ENCODE assay signal across 8 mouse cellular contexts in genomic region chr9:100546594-100546910, GRCm38 (mm10). TPM values are rescaled to one million over a fixed set of nuclear protein-coding genes. Genes with fewer than 3 reads are reported as not detected.
DNase-seq lines count a peak whose midpoint lies in the region; ATAC-seq and TF ChIP-seq lines count a peak whose summit lies in the region.

No protein-coding gene starts in this region.

- no peak for TF ChIP-seq CTCF in heart, adult 2 months (IDR thresholded peaks at IDR 0.05)
- TF ChIP-seq CTCF in ES-Bruce4 (IDR thresholded peaks at IDR 0.05; ENCODE audit: low read depth, low read length): no peak

- peaks cover 11% of the 10 kb centered on the region for H3K36me3 ChIP-seq in heart, adult 2 months (ENCODE audit: control insufficient read depth, insufficient read depth, low read length)
- H3K36me3 ChIP-seq in ES-Bruce4 (ENCODE audit: control insufficient read depth, insufficient read depth, low read length, poor library complexity, severe bottlenecking): no peaks in the 10 kb centered on the region
- H3K36me3 ChIP-seq in erythroblast, embryonic 14.5 days (ENCODE audit: control insufficient read depth): peaks cover 3% of the 10 kb centered on the region; the same call in 1 of the 2 replicates
- peaks cover 8% of the 10 kb centered on the region for H3K36me3 ChIP-seq in limb, embryonic 13.5 days
- peaks cover 25% of the 10 kb centered on the region for H3K36me3 ChIP-seq in neural tube, embryonic 13.5 days

- 0 out of 2 replicates have a peak, but pooled peaks cover 2% of the 10 kb centered on the region for H3K79me2 ChIP-seq in heart, adult 2 months (replicated peaks; ENCODE audit: control insufficient read depth, insufficient read depth, low read length)

- H3K4me1 ChIP-seq in heart, adult 2 months (ENCODE audit: control insufficient read depth, insufficient read depth, low read length): no peaks in the 10 kb centered on the region; the same call in 1 of the 2 replicates
- H3K4me1 ChIP-seq in ES-Bruce4 (ENCODE audit: control insufficient read depth, insufficient read depth, low read length): no peaks in the 10 kb centered on the region
- H3K4me1 ChIP-seq in erythroblast, embryonic 14.5 days (ENCODE audit: control insufficient read depth): peaks cover 26% of the 10 kb centered on the region
- H3K4me1 ChIP-seq in limb, embryonic 13.5 days: peaks cover 21% of the 10 kb centered on the region
- H3K4me1 ChIP-seq in neural tube, embryonic 13.5 days (replicated peaks): peaks cover 34% of the 10 kb centered on the region

- peaks cover 4% of the 10 kb centered on the region; the same call in 1 of the 2 replicates for H3K9me3 ChIP-seq in ES-Bruce4 (replicated peaks; ENCODE audit: control insufficient read depth, insufficient read depth, low read length, poor library complexity, severe bottlenecking)
- H3K9me3 ChIP-seq in erythroblast, embryonic 14.5 days (ENCODE audit: control insufficient read depth, low read length): peaks cover 9% of the 10 kb centered on the region
- peaks cover 9% of the 10 kb centered on the region; the same call in 1 of the 2 replicates for H3K9me3 ChIP-seq in limb, embryonic 13.5 days
- peaks cover 9% of the 10 kb centered on the region; the same call in 1 of the 2 replicates for H3K9me3 ChIP-seq in neural tube, embryonic 13.5 days

- WGBS in heart, adult 2 months: 6% methylated on average over 9 of the region's 9 CpGs
- 10% methylated on average over 9 of the region's 9 CpGs for whole genome bisulfite sequencing in limb, embryonic 13.5 days
- WGBS in neural tube, embryonic 13.5 days: 10% methylated on average over 9 of the region's 9 CpGs

- no peak for ATAC-seq in limb, embryonic 13.5 days (ENCODE audit: low FRiP score, low read depth)
- ATAC-seq in neural tube, embryonic 13.5 days (ENCODE audit: low read depth): peak; percentile 68

- peak overlapping the region; percentile 96 for H3K27ac ChIP-seq in heart, adult 2 months
- no peak overlapping the region for H3K27ac ChIP-seq in ES-Bruce4 (ENCODE audit: insufficient read depth, low read length)
- peak overlapping the region; percentile 61 for H3K27ac ChIP-seq in limb, embryonic 13.5 days
- H3K27ac ChIP-seq in neural tube, embryonic 13.5 days (replicated peaks): peak overlapping the region; percentile 94

- peak overlapping the region; percentile 80 for H3K4me2 ChIP-seq in limb, embryonic 13.5 days (replicated peaks)
- peak overlapping the region; percentile 72 for H3K4me2 ChIP-seq in neural tube, embryonic 13.5 days

- no peak for DNase-seq in heart, adult 2 months
- DNase-seq in heart, postnatal 36 days: no peak
- no peak for DNase-seq in cerebellum, adult 11 months
- no peak for DNase-seq in T-cell, adult 2 months (ENCODE audit: low spot score)

- no peaks in the 10 kb centered on the region for H3K27me3 ChIP-seq in heart, adult 2 months (ENCODE audit: control insufficient read depth, insufficient read depth, low read length)
- no peaks in the 10 kb centered on the region for H3K27me3 ChIP-seq in ES-Bruce4 (ENCODE audit: control insufficient read depth, insufficient read depth, low read length, poor library complexity, severe bottlenecking)
- no peaks in the 10 kb centered on the region for H3K27me3 ChIP-seq in erythroblast, embryonic 14.5 days (ENCODE audit: control insufficient read depth)
- H3K27me3 ChIP-seq in limb, embryonic 13.5 days: no peaks in the 10 kb centered on the region
- no peaks in the 10 kb centered on the region for H3K27me3 ChIP-seq in neural tube, embryonic 13.5 days

- no peak for TF ChIP-seq POLR2A in heart, adult 2 months (IDR thresholded peaks at IDR 0.05; ENCODE audit: insufficient read depth, low read depth, low read length)
- TF ChIP-seq POLR2A in ES-Bruce4 (IDR thresholded peaks at IDR 0.05; ENCODE audit: insufficient read depth, low read length): no peak

- no peak for TF ChIP-seq EP300 in heart, adult 2 months (IDR thresholded peaks at IDR 0.05; ENCODE audit: insufficient read depth, low read depth, low read length)
- no peak for TF ChIP-seq EP300 in ES-Bruce4 (IDR thresholded peaks at IDR 0.05; ENCODE audit: insufficient read depth, low read depth, low read length)

- peak overlapping the region; percentile 74 for H3K9ac ChIP-seq in heart, adult 2 months (ENCODE audit: low read depth, low read length)
- peak overlapping the region; percentile 78 for H3K9ac ChIP-seq in ES-Bruce4 (ENCODE audit: low read depth, poor library complexity, severe bottlenecking)
- H3K9ac ChIP-seq in limb, embryonic 13.5 days: peak overlapping the region; percentile 72
- peak overlapping the region; percentile 94 for H3K9ac ChIP-seq in neural tube, embryonic 13.5 days

- H3K4me3 ChIP-seq in heart, adult 2 months: peak overlapping the region; percentile 93
- peak overlapping the region; percentile 86 for H3K4me3 ChIP-seq in ES-Bruce4 (ENCODE audit: low read depth, low read length)
- H3K4me3 ChIP-seq in erythroblast, embryonic 14.5 days (replicated peaks): peak overlapping the region; percentile 99
- H3K4me3 ChIP-seq in limb, embryonic 13.5 days: peak overlapping the region; percentile 95
- H3K4me3 ChIP-seq in neural tube, embryonic 13.5 days: peak overlapping the region; percentile 95

- intact Hi-C loops in heart, adult 2 months (cut with DNase I): loop anchor here (1.0 to 10.0 kb wide), 2 partner anchors 96 to 608 kb away; no protein-coding TSS in a partner anchor
- intact Hi-C loops in heart, postnatal 36 days (cut with DNase I): loop anchor here (1.0 to 10.0 kb wide), 4 partner anchors 39 to 608 kb away; partner anchors contain the start of gene Msl2

RNA-seq across cellular contexts. Expression of gene Nck1, which starts 0.6 kb away (rescaled TPM):
- total RNA-seq in heart, adult 2 months (2021): 10 to 100 TPM; 41.7 to 47.5 TPM
- 7.0 and 19.6 TPM in 2 replicates for polyA plus RNA-seq in heart, adult 2 months (2012; rRNA removed)
- total RNA-seq in heart, postnatal 36 days (2021): 10 to 100 TPM; 44.8 to 54.0 TPM
- polyA plus RNA-seq in ES-Bruce4 (2011; ENCODE audit: insufficient read depth, insufficient read length, low read depth, missing spikeins): 54.9 and 60.1 TPM in 2 replicates
- polyA plus RNA-seq in erythroblast, embryonic 14.5 days (2012): 0.12 and 0.13 TPM in 2 replicates
- 74.4 and 76.5 TPM in 2 replicates for polyA plus RNA-seq in limb, embryonic 13.5 days (2015; fragmentation: Nextera tagmentation; extraction: Ambion mirVana)
- 68.6 and 73.9 TPM in 2 replicates for polyA plus RNA-seq in neural tube, embryonic 13.5 days (2015; fragmentation: Nextera tagmentation; extraction: Ambion mirVana)

RNA-seq across cellular contexts. Expression of gene Slc35g2, which starts 24.3 kb away (rescaled TPM):
- total RNA-seq in heart, adult 2 months (2021): 1 to 10 TPM; 3.9 to 5.0 TPM
- polyA plus RNA-seq in heart, adult 2 months (2012; rRNA removed): 3.0 and 6.4 TPM in 2 replicates
- total RNA-seq in heart, postnatal 36 days (2021): 1 to 10 TPM; 2.5 to 3.9 TPM
- 1.9 and 5.2 TPM in 2 replicates for polyA plus RNA-seq in ES-Bruce4 (2011; ENCODE audit: insufficient read depth, insufficient read length, low read depth, missing spikeins)
- not detected in 2 replicates for polyA plus RNA-seq in erythroblast, embryonic 14.5 days (2012)
- polyA plus RNA-seq in limb, embryonic 13.5 days (2015; fragmentation: Nextera tagmentation; extraction: Ambion mirVana): 2.7 TPM in 2 replicates
- polyA plus RNA-seq in neural tube, embryonic 13.5 days (2015; fragmentation: Nextera tagmentation; extraction: Ambion mirVana): 14.0 and 15.1 TPM in 2 replicates

RNA-seq across cellular contexts. Expression of gene Stag1, which starts 51.0 kb away (rescaled TPM):
- total RNA-seq in heart, adult 2 months (2021): 10 to 100 TPM; 27.8 TPM
- 4.1 and 8.1 TPM in 2 replicates for polyA plus RNA-seq in heart, adult 2 months (2012; rRNA removed)
- total RNA-seq in heart, postnatal 36 days (2021): 10 to 100 TPM; 26.2 to 26.5 TPM
- polyA plus RNA-seq in ES-Bruce4 (2011; ENCODE audit: insufficient read depth, insufficient read length, low read depth, missing spikeins): 69.1 and 72.8 TPM in 2 replicates
- 0.50 and 0.56 TPM in 2 replicates for polyA plus RNA-seq in erythroblast, embryonic 14.5 days (2012)
- polyA plus RNA-seq in limb, embryonic 13.5 days (2015; fragmentation: Nextera tagmentation; extraction: Ambion mirVana): 52.5 and 55.4 TPM in 2 replicates
- polyA plus RNA-seq in neural tube, embryonic 13.5 days (2015; fragmentation: Nextera tagmentation; extraction: Ambion mirVana): 36.3 and 38.1 TPM in 2 replicates

RNA-seq across cellular contexts. Expression of gene Il20rb, which starts 60.0 kb away (rescaled TPM):
- 1 to 10 TPM in 1 of 2 experiments, under 1 TPM in 1; 0.86 to 1.6 TPM for total RNA-seq in heart, adult 2 months (2021)
- polyA plus RNA-seq in heart, adult 2 months (2012; rRNA removed): 1.7 and 2.0 TPM in 2 replicates
- total RNA-seq in heart, postnatal 36 days (2021): 1 to 10 TPM in 1 of 2 experiments, under 1 TPM in 1; 0.89 to 1.4 TPM
- 0.43 and 0.65 TPM in 2 replicates for polyA plus RNA-seq in ES-Bruce4 (2011; ENCODE audit: insufficient read depth, insufficient read length, low read depth, missing spikeins)
- 0.04 and 0.08 TPM in 2 replicates for polyA plus RNA-seq in erythroblast, embryonic 14.5 days (2012)
- 0.79 and 1.4 TPM in 2 replicates for polyA plus RNA-seq in limb, embryonic 13.5 days (2015; fragmentation: Nextera tagmentation; extraction: Ambion mirVana)
- 0.34 and 0.38 TPM in 2 replicates for polyA plus RNA-seq in neural tube, embryonic 13.5 days (2015; fragmentation: Nextera tagmentation; extraction: Ambion mirVana)
